Mouse (Mus musculus) adipocyte (in vitro differentiated cells): ENCODE results near the gene Capn15.

Experiments
- DNase-seq: peaks from one replicate; pipeline ENCODE4 v3.0.0-alpha.2; 2016; ENCODE audit warnings: low spot score

Gene Capn15

DNA sequence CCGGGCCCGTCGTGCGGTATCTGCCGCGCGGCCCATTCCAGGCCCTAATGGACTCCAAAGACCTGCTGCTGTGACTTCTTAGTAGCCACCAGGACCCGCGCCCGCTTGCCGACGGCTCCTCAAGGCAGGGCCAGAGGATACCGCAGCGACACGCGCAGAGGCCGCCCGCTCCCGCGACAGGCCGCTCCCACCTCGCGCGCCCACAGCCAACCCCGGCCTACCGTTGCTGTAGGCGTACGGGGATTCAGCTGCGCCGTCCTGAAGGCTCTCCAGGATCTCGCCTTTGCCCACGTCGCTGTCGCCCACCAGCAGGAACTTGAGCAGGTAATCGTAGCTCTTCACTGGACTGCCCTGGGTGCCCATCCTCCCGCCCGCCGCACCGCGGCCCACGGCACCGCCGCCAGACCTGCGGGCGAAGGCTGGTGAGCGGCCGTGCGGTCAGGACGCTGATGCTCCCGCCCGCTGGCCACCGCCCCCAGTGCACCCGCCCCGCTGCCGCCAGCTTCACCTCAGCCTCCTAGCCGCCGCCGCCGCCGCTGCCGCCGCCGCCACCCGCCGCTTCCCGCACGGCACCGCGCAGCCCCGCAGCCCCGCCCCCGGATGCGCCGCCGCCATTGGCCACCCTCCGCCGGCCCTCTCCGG, 66.3 kb downstream of the Capn15 start, which contains the start of gene Rab40c:
Rab40c (minus strand) TSS at position 584 of the 642 bp plus-strand sequence.
- DNase-seq, result no peak

GRCm38 (mm10) chr17:25918037-25918750, 67.4 kb downstream of the Capn15 start:
- DNase-seq, result no peak

- DNase-seq, result no peak
These were observed 68.5 kb downstream of the Capn15 start for GRCm38 (mm10) chr17:25916931-25917647.

- DNase-seq, result no peak
These were observed 71.3 kb downstream of the Capn15 start for GRCm38 (mm10) chr17:25914295-25914694.

DNA sequence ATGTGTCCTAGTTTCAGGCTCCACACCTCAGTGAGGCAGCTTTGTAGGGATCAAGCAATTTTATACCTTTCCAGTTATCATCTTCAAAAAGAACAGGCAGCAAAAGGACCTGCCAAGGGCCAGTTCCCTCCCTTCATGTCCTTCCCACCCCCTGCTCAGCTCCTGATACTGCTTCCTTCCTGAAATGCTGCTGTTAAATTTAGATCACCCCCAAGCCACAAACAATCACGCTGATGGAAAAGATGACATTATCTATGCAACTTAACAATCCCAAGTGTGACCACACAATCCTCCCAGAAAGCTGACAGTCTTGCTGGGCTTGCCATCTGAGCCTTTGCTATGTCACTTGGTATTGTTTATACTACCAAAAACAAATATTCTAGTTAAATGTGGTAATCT, 71.7 kb downstream of the Capn15 start:
- DNase-seq, result no peak

- DNase-seq, result no peak
These were observed 72.3 kb downstream of the Capn15 start for GRCm38 (mm10) chr17:25913186-25913876.

GRCm38 (mm10) chr17:25911816-25912215, 73.8 kb downstream of the Capn15 start:
- peak; percentile 69 for DNase-seq
